Mouse (Mus musculus) MEL (cell line): ENCODE measurements around the gene Itga9. TPM values are rescaled to one million over a fixed set of nuclear protein-coding genes. Genes with fewer than 3 reads are reported as not detected.

Experiments used
- DNase-seq: peaks from one replicate; pipeline ENCODE4 v3.0.0; 2011; ENCODE audit warnings: low read depth, low spot score
- H3K27ac ChIP-seq: 2 replicates; pipeline ENCODE4 v1.5.1; 2012; ENCODE audit warnings: low read depth, mild to moderate bottlenecking, control low read depth, low read length, moderate library complexity; ENCODE audit not compliant: control insufficient read depth
- H3K27me3 ChIP-seq, 2 experiments: fragments of 150-350 bp in 1 of 2; sonication (generic) in 1 of 2; 2 replicates each; pipeline ENCODE4 v1.6.1; 2012; ENCODE audit warnings: low read length in 2 of 2, mild to moderate bottlenecking in 2 of 2, improper control_type of control experiment in 1 of 2, moderate library complexity in 1 of 2; ENCODE audit not compliant: insufficient read depth in 2 of 2, control insufficient read depth in 1 of 2
- H3K36me3 ChIP-seq, 2 experiments: 2 replicates each; pipeline ENCODE4 v1.6.1; 2012 to 2014; ENCODE audit warnings: low read length in 2 of 2, improper control_type of control experiment in 1 of 2, inconsistent platforms in 1 of 2, mild to moderate bottlenecking in 1 of 2; ENCODE audit not compliant: insufficient read depth in 2 of 2, control insufficient read depth in 1 of 2
- H3K4me1 ChIP-seq, 2 experiments: fragments of 150-350 bp in 1 of 2; sonication (generic) in 1 of 2; 2 replicates each; pipeline ENCODE4 v1.6.1; 2012; ENCODE audit warnings: low read length in 2 of 2, improper control_type of control experiment in 1 of 2, mild to moderate bottlenecking in 1 of 2; ENCODE audit not compliant: insufficient read depth in 2 of 2, control insufficient read depth in 1 of 2
- H3K4me3 ChIP-seq, 2 experiments: fragments of 150-350 bp in 1 of 2; sonication (generic) in 1 of 2; 2 replicates each; pipeline ENCODE4 v1.5.1; 2012; ENCODE audit warnings: low read depth in 2 of 2, low read length in 2 of 2, mild to moderate bottlenecking in 2 of 2, moderate library complexity in 2 of 2, control low read depth in 1 of 2, improper control_type of control experiment in 1 of 2; ENCODE audit not compliant: control insufficient read depth in 1 of 2, insufficient read depth in 1 of 2
- H3K79me2 ChIP-seq: 2 replicates; pipeline ENCODE4 v1.6.1; 2012; ENCODE audit warnings: mild to moderate bottlenecking, low read length, moderate library complexity; ENCODE audit not compliant: control insufficient read depth, poor library complexity, insufficient read depth
- H3K9ac ChIP-seq: 2 replicates; pipeline ENCODE4 v1.6.1; 2012; ENCODE audit warnings: low read depth, mild to moderate bottlenecking, control low read depth, low read length, moderate library complexity; ENCODE audit not compliant: control insufficient read depth, poor library complexity, severe bottlenecking
- H3K9me3 ChIP-seq: fragments of 150-350 bp; sonication (generic); replicated peaks from 2 replicates; pipeline ENCODE4 v1.6.1; 2012; ENCODE audit warnings: mild to moderate bottlenecking, low read length, improper control_type of control experiment, moderate library complexity; ENCODE audit not compliant: insufficient read depth
- BHLHE40 ChIP-seq: IDR thresholded peaks from 2 replicates; pipeline ENCODE4 v1.6.1; 2012; ENCODE audit warnings: low read depth, mild to moderate bottlenecking, inconsistent platforms, low read length, improper control_type of control experiment, borderline replicate concordance
- CHD1 ChIP-seq: IDR thresholded peaks from 2 replicates; pipeline ENCODE4 v1.6.1; 2012; ENCODE audit warnings: low read depth, mild to moderate bottlenecking, inconsistent platforms, low read length, improper control_type of control experiment
- CHD2 ChIP-seq: IDR thresholded peaks from 2 replicates; pipeline ENCODE4 v1.6.1; 2011; ENCODE audit warnings: low read length, improper control_type of control experiment
- CTCF ChIP-seq, 3 experiments: IDR thresholded peaks in 2 of 3; conservative IDR thresholded peaks in 1 of 3; 2 replicates each; pipeline ENCODE4 v1.5.1; 2011 to 2012; ENCODE audit warnings: low read length in 3 of 3, low read depth in 2 of 3, mild to moderate bottlenecking in 2 of 3, improper control_type of control experiment in 1 of 3, inconsistent platforms in 1 of 3, mixed read lengths in 1 of 3, moderate library complexity in 1 of 3; ENCODE audit not compliant: control insufficient read depth in 1 of 3, insufficient read depth in 1 of 3, poor library complexity in 1 of 3, severe bottlenecking in 1 of 3
- E2F4 ChIP-seq: IDR thresholded peaks from 2 replicates; pipeline ENCODE4 v1.6.1; 2011; ENCODE audit warnings: low read depth, low read length, improper control_type of control experiment, borderline replicate concordance
- ELF1 ChIP-seq: IDR thresholded peaks from 2 replicates; pipeline ENCODE4 v1.6.1; 2014; ENCODE audit warnings: low read depth, mild to moderate bottlenecking, inconsistent platforms, low read length, improper control_type of control experiment, moderate library complexity
- GABPA ChIP-seq: IDR thresholded peaks from 2 replicates; pipeline ENCODE4 v1.6.1; 2012; ENCODE audit warnings: low read depth, mild to moderate bottlenecking, inconsistent platforms, low read length, improper control_type of control experiment, moderate library complexity
- GATA1 ChIP-seq: IDR thresholded peaks from 2 replicates; pipeline ENCODE4 v1.6.1; 2011; ENCODE audit warnings: low read depth, low read length, improper control_type of control experiment
- MEF2A ChIP-seq: IDR thresholded peaks from 2 replicates; pipeline ENCODE4 v1.6.1; 2014; ENCODE audit warnings: low read depth, mild to moderate bottlenecking, inconsistent platforms, low read length, improper control_type of control experiment; ENCODE audit not compliant: poor library complexity, insufficient replicate concordance, severe bottlenecking; ENCODE audit errors: extremely low read depth
- MXI1 ChIP-seq: IDR thresholded peaks from 2 replicates; pipeline ENCODE4 v1.6.1; 2011; ENCODE audit warnings: mild to moderate bottlenecking, low read depth, low read length, improper control_type of control experiment
- NRF1 ChIP-seq: IDR thresholded peaks from 2 replicates; pipeline ENCODE4 v1.6.1; 2014; ENCODE audit warnings: low read depth, mild to moderate bottlenecking, inconsistent platforms, low read length, improper control_type of control experiment, moderate library complexity; ENCODE audit not compliant: poor library complexity, insufficient read depth, severe bottlenecking
- POLR2AphosphoS5 ChIP-seq: IDR thresholded peaks from 2 replicates; pipeline ENCODE4 v1.6.1; 2012; ENCODE audit warnings: low read depth, borderline replicate concordance, mild to moderate bottlenecking, inconsistent platforms, low read length, moderate library complexity, mixed read lengths
- RAD21 ChIP-seq: IDR thresholded peaks from 2 replicates; pipeline ENCODE4 v1.6.1; 2011; ENCODE audit warnings: mild to moderate bottlenecking, low read depth, low read length, improper control_type of control experiment
- RCOR1 ChIP-seq: IDR thresholded peaks from 2 replicates; pipeline ENCODE4 v1.6.1; 2012; ENCODE audit warnings: low read depth, mild to moderate bottlenecking, inconsistent platforms, low read length, improper control_type of control experiment
- SIN3A ChIP-seq: IDR thresholded peaks from 2 replicates; pipeline ENCODE4 v1.6.1; 2012; ENCODE audit warnings: low read length, improper control_type of control experiment, inconsistent platforms
- SMC3 ChIP-seq: IDR thresholded peaks from 2 replicates; pipeline ENCODE4 v1.6.1; 2011; ENCODE audit warnings: low read depth, low read length, improper control_type of control experiment
- TAL1 ChIP-seq: IDR thresholded peaks from 2 replicates; pipeline ENCODE4 v1.6.1; 2012; ENCODE audit warnings: mild to moderate bottlenecking, inconsistent platforms, low read length, moderate library complexity, mixed read lengths
- UBTF ChIP-seq: IDR thresholded peaks from 2 replicates; pipeline ENCODE4 v1.6.1; 2012; ENCODE audit warnings: low read depth, mild to moderate bottlenecking, inconsistent platforms, low read length, improper control_type of control experiment, moderate library complexity, borderline replicate concordance; ENCODE audit not compliant: insufficient read depth
- USF2 ChIP-seq, 2 experiments: IDR thresholded peaks; 2 replicates each; pipeline ENCODE4 v1.6.1; 2011 to 2012; ENCODE audit warnings: improper control_type of control experiment in 2 of 2, low read length in 2 of 2, borderline replicate concordance in 1 of 2, inconsistent platforms in 1 of 2, low read depth in 1 of 2, mild to moderate bottlenecking in 1 of 2; ENCODE audit not compliant: insufficient read depth in 1 of 2
- ZC3H11A ChIP-seq: IDR thresholded peaks from 2 replicates; pipeline ENCODE4 v1.6.1; 2012; ENCODE audit warnings: low read depth, mild to moderate bottlenecking, inconsistent platforms, low read length, improper control_type of control experiment
- ZKSCAN1 ChIP-seq: IDR thresholded peaks from 2 replicates; pipeline ENCODE4 v1.6.1; 2012; ENCODE audit warnings: low read depth, mild to moderate bottlenecking, inconsistent platforms, low read length, improper control_type of control experiment, moderate library complexity
- ZMIZ1 ChIP-seq: IDR thresholded peaks from 2 replicates; pipeline ENCODE4 v1.6.1; 2012; ENCODE audit warnings: low read depth, mild to moderate bottlenecking, inconsistent platforms, low read length, improper control_type of control experiment, moderate library complexity
- ZNF384 ChIP-seq: IDR thresholded peaks from 2 replicates; pipeline ENCODE4 v1.6.1; 2012; ENCODE audit warnings: low read depth, mild to moderate bottlenecking, inconsistent platforms, low read length, improper control_type of control experiment
- polyA plus RNA-seq, 2 experiments: library from polyadenylated mRNA; stranded (reverse) in 1 of 2; unstranded in 1 of 2; fragments of >175 nt in 1 of 2; fragments of >200 nt in 1 of 2; gene quantifications; 2 replicates each; pipeline versions ENCODE4 v1.2.1 to v1.2.4; 2012; ENCODE audit warnings: low replicate concordance in 2 of 2, low read depth in 1 of 2; ENCODE audit not compliant: insufficient read length in 2 of 2, insufficient read depth in 1 of 2, missing spikeins in 1 of 2
- total RNA-seq: library from RNA; depleted of rRNA; stranded (reverse); fragments of 300-350 nt; gene quantifications from 2 replicates; pipeline ENCODE4 v1.2.3, GENCODE M21; 2012

Itga9 gene
- total and polyA plus RNA-seq, 3 experiments: 0.19 to 0.21 TPM; not detected in 1

DNA sequence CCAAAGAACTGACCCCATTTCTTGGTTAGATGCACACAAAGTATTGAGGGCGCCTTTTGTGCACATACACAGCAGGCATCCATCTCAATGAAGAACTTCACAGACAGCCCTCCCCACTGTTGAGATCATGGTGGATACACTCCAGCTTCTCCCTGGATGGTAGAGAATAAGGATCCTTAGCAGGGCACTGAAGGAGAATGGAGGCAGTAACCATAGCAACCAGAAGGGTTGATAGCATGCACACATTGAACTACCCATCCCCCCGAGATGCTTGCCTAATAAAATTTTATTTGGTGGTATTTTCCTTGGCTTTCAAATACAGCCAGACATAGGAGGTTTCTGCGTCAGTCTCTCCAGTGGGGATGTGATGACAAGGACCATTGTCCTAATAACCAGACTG is 184.7 kb downstream of the Itga9 start:
- Histone ChIP-seq H3K27me3 (peaks cover 0 to 3% of the 10 kb centered on the region in 2 experiments; a peak in 3 of 4 replicates), H3K9me3 (no peaks in the 10 kb centered on the region), H3K79me2 (no peaks in the 10 kb centered on the region), H3K36me3 (no peaks in the 10 kb centered on the region), H3K27ac (no peak overlapping the region), H3K4me1 (no peaks in the 10 kb centered on the region), H3K4me3 (no peak overlapping the region), H3K9ac (no peak overlapping the region)
- no peak for DNase-seq
- TF ChIP-seq GATA1: no peak
- TF ChIP-seq RCOR1: no peak
- no peak for TF ChIP-seq SMC3
- TF ChIP-seq CTCF (IDR thresholded peaks at IDR 0.05 in 2 of 3, conservative IDR thresholded peaks at IDR 0.05 in 1 of 3; ENCODE audit: control insufficient read depth in 1 of 3, insufficient read depth in 1 of 3, low read depth in 2 of 3, low read length in 3 of 3, poor library complexity in 1 of 3, severe bottlenecking in 1 of 3): no peak
- TF ChIP-seq CHD2: no peak
- TF ChIP-seq ZKSCAN1: no peak
- no peak for TF ChIP-seq TAL1
- TF ChIP-seq CHD1: no peak
- no peak for TF ChIP-seq USF2 (IDR thresholded peaks at IDR 0.05; ENCODE audit: borderline replicate concordance in 1 of 2, insufficient read depth in 1 of 2, low read depth in 1 of 2, low read length in 2 of 2)
- TF ChIP-seq SIN3A: no peak

DNA sequence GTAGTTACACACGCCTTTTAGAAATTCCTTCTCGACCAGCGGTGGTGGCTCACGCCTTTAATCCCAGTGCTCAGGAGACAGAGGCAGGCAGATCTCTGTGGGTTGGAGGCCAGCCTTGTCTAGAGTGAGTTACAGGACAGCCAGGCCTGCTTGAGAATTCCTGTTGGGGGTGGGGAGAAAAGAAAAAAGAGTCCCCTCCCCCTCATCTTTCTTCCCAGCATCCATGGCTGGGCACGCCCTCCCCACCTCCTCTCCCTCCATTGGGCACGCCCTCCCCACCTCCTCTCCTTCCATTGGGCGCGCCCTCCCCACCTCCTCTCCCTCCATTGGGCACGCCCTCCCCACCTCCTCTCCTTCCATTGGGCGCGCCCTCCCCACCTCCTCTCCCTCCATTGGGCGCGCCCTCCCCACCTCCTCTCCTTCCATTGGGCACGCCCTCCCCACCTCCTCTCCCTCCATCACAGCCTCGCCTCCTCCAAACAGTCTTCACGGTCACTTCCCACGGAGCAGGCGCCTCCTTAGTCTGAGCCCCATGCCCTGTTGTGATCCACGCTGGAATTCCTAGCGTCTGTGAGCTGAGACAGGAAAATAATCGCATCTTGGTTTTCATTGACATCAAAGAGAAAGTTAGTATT is 186.8 kb downstream of the Itga9 start:
- H3K4me3 ChIP-seq: no peak overlapping the region
- H3K79me2 ChIP-seq: no peaks in the 10 kb centered on the region
- H3K9me3 ChIP-seq: no peaks in the 10 kb centered on the region
- no peak overlapping the region for H3K9ac ChIP-seq
- no peaks in the 10 kb centered on the region for H3K36me3 ChIP-seq
- DNase-seq: no peak
- TF ChIP-seq UBTF: no peak
- no peak for TF ChIP-seq ZKSCAN1
- no peak for TF ChIP-seq POLR2AphosphoS5
- no peak for TF ChIP-seq CTCF (IDR thresholded peaks at IDR 0.05 in 2 of 3, conservative IDR thresholded peaks at IDR 0.05 in 1 of 3; ENCODE audit: control insufficient read depth in 1 of 3, insufficient read depth in 1 of 3, low read depth in 2 of 3, low read length in 3 of 3, poor library complexity in 1 of 3, severe bottlenecking in 1 of 3)
- no peak for TF ChIP-seq MEF2A
- no peak for TF ChIP-seq GABPA
- no peak for TF ChIP-seq CHD1
- TF ChIP-seq ELF1: no peak
- no peak for TF ChIP-seq BHLHE40
- TF ChIP-seq RAD21: no peak
- TF ChIP-seq NRF1: no peak
- TF ChIP-seq ZC3H11A: no peak
- no peak for TF ChIP-seq ZNF384
- TF ChIP-seq ZMIZ1: no peak
- no peak for TF ChIP-seq MXI1
- no peak for TF ChIP-seq E2F4
- H3K4me1 ChIP-seq: no peaks in the 10 kb centered on the region
- H3K27ac ChIP-seq: no peak overlapping the region
- H3K27me3 ChIP-seq: no peaks in the 10 kb centered on the region; a peak in 1 of 4 replicates
